Mouse (Mus musculus) inflammation-experienced regulatory T-cells, adult 6 months (primary cell): ENCODE results near the gene Fam151a. TPM values are rescaled to one million over a fixed set of nuclear protein-coding genes. Genes with fewer than 3 reads are reported as not detected.
"Not testable (repeated sequence)": the region's sequence is repeated elsewhere in the genome, so short reads cannot be mapped to it uniquely, and the experiment has no call there.

ENCODE experiments used
- ATAC-seq: one replicate; pipeline ENCODE4 v1.8.0; 2017
- polyA plus RNA-seq, 3 experiments: library from polyadenylated mRNA; unstranded; fragments of 100-300 nt; shearing (Covaris generic); gene quantifications; one replicate each; pipeline ENCODE4 v1.2.1; 2017

Gene Fam151a
- polyA plus RNA-seq, 3 experiments from 2014 or later: not detected

DNA sequence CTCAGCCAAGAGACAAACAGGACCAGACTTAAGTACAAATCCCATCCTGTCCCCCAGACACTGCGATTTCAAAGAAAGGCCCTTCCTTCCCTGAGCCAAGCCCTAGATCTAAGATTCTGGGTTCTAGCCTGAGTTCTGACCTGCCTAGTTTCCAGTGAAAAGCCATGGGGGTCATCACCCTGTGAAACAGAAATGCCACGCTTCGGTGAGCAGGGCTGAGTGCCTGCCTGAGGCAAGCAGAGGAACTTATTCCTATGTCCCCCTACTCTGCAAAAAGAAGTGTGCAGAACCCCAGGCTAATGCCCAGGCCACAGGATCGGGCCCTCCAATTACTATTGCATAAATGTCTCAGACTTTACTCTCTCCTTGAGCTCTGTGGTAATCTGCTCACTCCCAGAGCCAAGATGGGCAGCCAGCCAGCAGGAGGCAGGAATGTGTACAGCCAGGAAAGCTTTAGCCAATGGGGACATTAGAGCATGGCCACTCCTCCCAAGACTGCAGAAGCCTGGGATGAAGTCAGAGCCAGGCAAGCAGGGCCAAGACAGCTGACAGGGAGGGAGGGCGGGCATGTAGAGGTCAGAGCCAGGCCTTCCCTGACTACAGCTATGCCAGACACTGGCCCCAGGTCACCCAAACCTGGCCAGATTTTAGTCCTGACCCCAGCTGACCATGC, 44.6 kb downstream of the Fam151a start:
- ATAC-seq: no peak

DNA sequence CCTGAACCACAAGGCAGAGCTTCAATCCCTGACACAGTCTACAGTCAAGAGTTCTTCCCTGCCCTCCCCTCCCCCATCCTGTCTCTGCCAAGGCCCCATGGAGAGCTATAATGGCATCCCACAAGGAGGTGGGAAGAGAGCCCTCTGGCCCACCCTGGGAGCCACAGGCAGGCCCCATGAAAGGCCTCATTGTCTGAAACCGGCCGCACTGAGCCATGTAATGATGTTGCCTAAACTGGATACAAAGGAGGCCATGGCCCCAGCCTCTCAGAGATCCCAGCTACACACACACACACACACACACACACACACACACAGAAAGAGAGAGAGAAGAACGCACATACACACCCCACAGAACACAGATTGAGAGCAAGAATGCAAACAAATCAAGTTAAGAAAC, 46.4 kb downstream of the Fam151a start:
- ATAC-seq: no peak

DNA sequence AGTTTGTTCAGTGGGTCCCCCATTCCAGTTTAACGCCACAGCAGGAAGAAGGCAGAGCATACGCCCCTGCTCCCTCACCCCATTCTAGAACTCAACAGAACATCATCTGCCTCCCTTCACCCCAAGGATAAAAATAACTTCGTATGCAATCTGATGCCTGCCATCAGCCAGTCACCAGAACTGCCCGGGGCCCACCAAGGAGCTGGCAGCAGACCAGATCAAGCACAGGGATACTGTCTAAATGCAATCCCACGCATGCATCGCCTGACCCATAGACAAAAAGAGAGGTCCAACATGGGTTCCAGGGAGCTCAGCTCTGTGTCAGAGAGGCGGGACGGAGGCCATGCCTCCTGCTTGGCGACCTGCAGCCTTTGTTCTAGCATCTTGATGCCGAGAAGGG, 49.4 kb downstream of the Fam151a start:
- ATAC-seq: no peak

DNA sequence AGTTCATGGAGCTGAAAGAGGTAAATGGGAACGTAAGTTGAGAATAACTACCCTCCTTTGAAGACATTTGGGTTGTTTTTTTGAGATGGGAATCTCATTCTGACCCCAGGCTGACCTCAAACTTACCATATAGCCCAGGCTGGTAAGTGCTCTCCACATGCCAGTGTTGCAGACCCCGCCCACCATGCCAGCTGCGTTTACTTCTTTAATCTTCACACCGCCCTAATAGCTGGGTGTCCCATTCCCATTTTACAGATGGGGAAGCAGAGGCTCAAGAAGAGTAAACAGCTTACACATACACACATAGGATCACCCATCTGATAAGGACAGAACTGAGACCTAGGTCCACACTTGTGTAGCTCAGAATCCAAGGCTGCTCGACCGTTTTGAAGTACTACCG, 51.1 kb downstream of the Fam151a start:
- ATAC-seq: no peak

DNA sequence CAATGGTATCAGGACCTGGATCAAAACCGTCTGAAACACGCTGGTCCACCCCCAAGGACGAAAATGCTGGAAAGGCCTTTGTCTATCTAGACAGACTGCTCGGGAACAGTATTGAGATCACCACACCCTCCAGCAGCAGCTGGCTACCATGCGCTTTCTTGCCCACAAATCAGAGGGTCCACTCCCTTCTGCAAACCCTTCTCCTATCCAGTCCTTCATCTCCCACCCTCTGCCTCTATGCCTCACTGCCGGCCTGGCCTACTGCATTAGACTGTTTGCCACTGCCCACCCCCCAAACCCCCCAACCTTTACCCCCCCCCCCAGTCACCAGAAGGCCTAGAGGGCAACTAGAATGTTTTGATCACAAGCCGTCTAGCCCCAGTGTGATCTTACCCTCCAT, 51.7 kb downstream of the Fam151a start:
- ATAC-seq: no peak

DNA sequence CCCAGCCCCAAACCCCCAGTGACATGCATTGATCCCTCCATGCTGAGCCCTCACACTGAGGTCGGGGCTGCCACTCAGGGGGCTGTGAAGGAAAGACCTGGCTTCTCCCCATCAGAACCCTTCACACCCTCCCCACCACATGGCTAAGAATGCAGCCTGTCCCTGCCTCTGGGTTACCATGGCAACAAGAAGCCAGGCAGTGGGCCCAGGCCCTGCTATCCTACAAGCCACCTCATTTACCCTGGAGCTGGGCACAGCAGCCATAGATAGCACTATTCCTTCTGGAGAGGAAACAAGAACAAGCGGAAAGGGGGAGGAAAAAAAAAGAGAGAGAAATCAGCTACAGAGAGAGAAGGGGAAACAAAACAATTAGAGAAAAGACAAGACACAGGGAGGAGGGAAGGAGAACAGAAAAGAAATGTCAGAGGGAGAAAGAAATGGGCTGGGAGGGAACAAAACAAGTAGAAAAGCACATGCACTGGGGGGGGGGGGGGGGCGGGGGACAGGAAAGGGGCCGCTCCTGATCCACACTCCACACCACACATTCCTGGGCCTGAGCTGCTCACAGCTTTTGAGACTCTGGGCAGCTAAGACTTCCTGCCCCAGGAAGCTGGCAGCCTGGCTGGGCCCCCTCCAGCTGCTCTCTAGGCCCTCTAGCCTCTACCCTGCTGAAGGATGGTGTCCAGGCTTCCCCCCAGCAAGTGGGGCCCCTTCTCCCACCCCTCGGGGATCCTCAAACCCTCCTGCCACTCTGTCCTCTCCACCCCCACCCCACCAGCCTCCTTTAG, 52.3 kb downstream of the Fam151a start:
- ATAC-seq: peak; percentile 21

DNA sequence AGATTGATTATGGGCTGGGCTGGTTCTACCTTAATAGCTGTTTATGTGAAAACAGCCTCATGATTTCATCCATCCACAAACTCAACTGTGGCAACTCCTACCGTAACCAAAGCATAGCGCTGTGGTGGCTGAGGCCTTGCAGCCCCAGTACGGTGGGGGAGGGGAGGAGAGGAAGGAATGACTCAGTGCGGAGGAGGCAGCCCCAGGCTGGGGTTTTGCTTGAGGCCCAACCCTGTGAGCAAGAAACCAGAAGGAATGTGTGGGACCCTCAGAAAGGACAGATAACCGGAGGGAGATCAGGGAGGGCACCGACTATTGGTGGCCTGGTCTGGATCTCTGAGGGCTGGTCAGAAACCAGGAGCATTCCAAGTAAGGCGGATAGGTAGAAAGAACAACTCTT, 54.1 kb downstream of the Fam151a start:
- ATAC-seq: peak; percentile 95

DNA sequence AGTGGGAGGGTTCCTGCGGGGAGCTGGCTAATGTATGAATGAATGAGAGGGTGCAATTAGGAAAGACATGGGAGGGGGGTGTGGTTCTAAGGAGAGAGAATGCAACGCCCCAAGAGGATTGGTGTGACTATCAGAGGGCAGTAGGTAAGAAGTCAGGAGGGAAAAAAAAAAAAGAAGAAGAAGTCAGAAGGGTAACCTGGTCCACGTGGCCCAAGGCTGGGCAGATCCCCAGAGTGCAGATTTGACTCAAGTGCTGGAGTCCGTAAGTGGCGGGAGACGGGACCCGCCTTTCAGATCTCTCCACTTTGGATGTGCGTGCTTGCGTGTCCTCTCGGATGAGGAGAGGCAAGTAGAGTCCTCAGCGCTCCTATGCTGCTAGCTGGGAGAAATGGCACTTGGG, 54.9 kb downstream of the Fam151a start:
- ATAC-seq: no peak

DNA sequence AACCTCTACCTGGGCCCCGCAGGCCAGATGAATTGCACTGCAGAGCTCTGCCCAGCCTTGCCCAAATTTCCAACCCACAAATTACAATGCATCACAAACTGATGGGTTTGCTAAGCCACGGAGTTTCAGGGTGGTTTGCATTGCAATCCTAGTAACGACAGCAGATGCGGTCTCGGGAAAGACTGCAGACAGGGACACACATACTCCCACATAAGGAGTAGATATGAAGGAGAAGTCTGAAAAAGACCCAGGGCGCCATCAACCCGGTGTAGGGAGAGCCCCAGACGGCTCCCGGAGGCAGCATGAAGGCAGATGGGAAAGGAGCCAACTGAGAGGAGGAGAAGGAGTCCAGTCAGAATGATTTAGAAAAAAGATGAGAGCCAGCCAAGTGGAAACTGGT, 56.0 kb downstream of the Fam151a start:
- no peak for ATAC-seq

DNA sequence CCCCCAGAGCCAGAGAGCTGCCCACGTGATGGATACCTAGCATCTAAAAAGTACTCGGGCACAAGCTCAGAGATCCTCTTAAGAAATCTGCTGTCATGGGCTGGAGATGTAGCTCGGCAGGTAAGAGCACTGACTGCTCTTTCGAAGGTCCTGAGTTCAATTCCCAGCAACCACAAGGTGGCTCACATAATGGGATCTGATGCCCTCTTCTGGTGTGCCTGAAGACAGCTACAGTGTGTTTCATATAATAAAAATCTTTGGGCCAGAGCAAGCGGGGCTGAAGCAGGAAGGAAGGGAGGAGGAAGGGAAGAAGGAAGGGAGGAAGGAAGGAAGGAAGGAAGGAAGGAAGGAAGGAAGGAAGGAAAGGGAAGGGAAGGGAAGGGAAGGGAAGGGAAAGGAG, 56.5 kb downstream of the Fam151a start:
- ATAC-seq: not testable (repeated sequence)

DNA sequence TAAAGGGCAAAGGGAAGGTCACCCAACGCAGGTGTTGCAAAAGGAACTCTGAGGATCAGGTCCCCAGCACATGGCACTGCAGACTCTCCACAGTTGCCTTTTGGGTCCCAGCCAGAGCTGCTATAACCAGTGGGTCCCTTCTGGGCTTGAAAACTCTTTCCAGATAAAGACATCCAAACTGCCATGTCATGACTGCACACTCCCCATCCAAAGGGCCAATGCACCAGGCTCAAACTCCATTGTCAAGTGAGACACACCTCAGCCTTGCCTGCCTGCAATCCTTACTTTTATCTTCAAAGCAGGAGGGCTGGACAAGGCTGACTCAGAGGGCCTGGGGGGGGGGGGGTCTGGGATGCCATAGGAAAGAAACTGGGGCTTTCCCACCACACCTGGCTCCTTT, 57.2 kb downstream of the Fam151a start:
- ATAC-seq: no peak

DNA sequence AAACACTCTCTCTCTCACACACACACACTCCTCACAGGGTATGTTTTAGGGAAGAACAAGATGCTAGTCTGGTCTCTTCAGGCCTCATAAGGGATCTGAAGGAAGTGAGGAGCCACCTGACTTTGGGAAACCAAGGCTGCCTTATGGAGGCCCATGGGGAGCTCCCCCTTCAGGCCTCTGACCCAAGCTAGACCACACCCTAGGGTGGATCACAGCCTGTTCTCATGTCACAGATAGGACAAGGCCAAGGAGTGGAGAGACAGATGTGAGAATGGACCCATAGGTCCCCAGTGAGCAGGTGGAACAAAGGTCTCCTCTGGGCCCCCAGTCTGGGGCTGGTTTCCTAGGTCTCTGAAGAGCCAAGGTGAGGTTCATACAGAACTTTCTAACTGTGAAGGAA, 58.6 kb downstream of the Fam151a start:
- no peak for ATAC-seq

DNA sequence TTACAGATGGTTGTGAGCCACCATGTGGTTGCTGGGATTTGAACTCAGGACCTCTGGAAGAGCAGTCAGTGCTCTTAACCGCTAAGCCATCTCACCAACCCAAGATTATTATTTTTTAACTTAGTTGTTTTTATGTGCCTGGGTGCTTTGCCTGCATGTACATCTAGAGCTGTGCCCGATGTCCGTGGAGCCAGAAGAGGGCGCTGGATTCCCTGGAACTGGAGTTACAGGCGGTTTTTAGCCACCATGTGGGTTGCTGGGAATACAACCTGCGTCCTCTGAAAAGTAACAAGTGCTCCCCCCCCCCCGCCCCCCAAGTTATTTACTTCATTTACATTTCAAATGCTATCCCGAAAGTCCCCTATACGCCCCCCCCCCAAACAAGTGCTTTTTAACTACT, 60.1 kb downstream of the Fam151a start:
- not testable (repeated sequence) for ATAC-seq

DNA sequence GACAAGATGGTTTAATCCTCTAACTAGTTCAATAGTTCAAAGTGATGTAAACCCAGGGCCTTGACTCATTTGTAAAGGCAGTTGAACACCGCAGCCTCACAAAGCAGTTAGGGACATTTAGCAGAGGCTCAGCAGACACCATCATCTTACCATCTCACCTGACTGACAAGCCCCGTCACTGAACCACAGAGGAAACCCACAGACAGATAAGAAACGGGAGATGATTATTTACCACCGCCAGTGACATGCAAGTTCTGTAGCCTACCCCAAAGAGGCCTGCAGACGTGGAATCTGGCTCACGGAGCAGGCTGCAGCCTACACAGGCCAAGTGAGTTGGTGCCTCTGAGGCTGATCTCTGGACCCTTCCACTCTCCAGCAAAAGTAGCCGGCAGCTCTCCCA, 60.6 kb downstream of the Fam151a start:
- ATAC-seq: peak; percentile 98

DNA sequence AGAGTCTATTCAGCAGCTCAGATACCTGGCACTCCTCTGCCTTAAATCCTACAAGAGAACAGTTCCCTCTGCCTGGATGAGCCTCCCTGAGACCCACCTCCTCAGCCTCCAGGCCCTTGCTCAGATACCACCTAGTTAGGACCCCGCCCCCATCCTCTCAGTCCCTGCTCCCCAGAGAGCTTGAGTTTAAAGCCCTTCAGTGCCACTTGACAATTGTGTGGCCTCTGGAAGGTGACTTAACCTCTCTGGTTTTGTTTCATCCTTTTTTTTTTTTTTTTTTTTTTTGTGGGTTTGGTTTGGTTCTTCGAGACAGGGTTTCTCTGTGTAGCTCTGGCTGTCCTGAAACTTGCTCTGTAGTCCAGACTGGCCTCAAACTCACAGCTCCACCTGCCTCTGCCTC, 61.6 kb downstream of the Fam151a start:
- ATAC-seq: no peak

Other genes with a start within 250 kb of the Fam151a start
- gene Bsnd, start 241.6 kb upstream of the Fam151a start, polyA plus RNA-seq: not detected
- 1 to 10 TPM; 2.3 to 6.0 (median 4.0) TPM for gene Dhcr24, start 172.9 kb upstream of the Fam151a start, polyA plus RNA-seq
- gene Lexm, start 116.6 kb upstream of the Fam151a start, polyA plus RNA-seq: under 1 TPM in 1 of 3 experiments, not detected in 2; 0.82 TPM
- gene Ttc22, start 111.5 kb upstream of the Fam151a start, polyA plus RNA-seq: not detected
- gene Pars2, start 82.8 kb upstream of the Fam151a start, polyA plus RNA-seq: 10 to 100 TPM in 2 of 3 experiments, 1 to 10 TPM in 1; 9.6 to 12.1 (median 10.0) TPM
- gene Ttc4, start 54.9 kb upstream of the Fam151a start, polyA plus RNA-seq: 10 to 100 TPM; 40.1 to 63.1 (median 60.4) TPM
- gene Mroh7, start 3.0 kb upstream of the Fam151a start, polyA plus RNA-seq: not detected
- 1 to 10 TPM; 3.5 to 9.2 (median 5.8) TPM for gene Acot11, start 71.1 kb downstream of the Fam151a start, polyA plus RNA-seq
- 10 to 100 TPM; 36.1 to 45.6 (median 43.4) TPM for gene Ssbp3, start 176.8 kb downstream of the Fam151a start, polyA plus RNA-seq